Mouse (Mus musculus) urinary bladder, postnatal 4 days (tissue): Measurements from ENCODE around the gene AC170998.1.
A peak's percentile ranks its signal among the peaks of the same experiment; 100 is the strongest.

ENCODE experiments used
- DNase-seq, 2 experiments: peaks; one replicate each; pipeline ENCODE4 v3.0.0; 2021 to 2022; ENCODE audit warnings: low spot score in 2 of 2

The AC170998.1 gene

GRCm38 (mm10) chr17:28725783-28726182 lies at the start of gene AC170998.1:
Gene AC170998.1, plus strand, starts transcription at chr17:28726083.
- no peak for DNase-seq

- DNase-seq = no peak
These were observed 43.4 kb upstream of the AC170998.1 start for GRCm38 (mm10) chr17:28682311-28683084.

GRCm38 (mm10) chr17:28683601-28684000 lies 42.3 kb upstream of the AC170998.1 start:
- no peak for DNase-seq

- no peak for DNase-seq
These were observed 41.3 kb upstream of the AC170998.1 start for GRCm38 (mm10) chr17:28684631-28685030.

GRCm38 (mm10) chr17:28687354-28687753 lies 38.5 kb upstream of the AC170998.1 start:
- no peak for DNase-seq

GRCm38 (mm10) chr17:28689586-28690283 lies 36.1 kb upstream of the AC170998.1 start, which contains the start of gene Slc26a8:
Gene Slc26a8, minus strand, starts transcription at chr17:28690233.
- DNase-seq = no peak

GRCm38 (mm10) chr17:28690776-28691686 lies 34.9 kb upstream of the AC170998.1 start, which contains the start of gene Mapk14:
Gene Mapk14, plus strand, starts transcription at chr17:28691329.
- DNase-seq = peak; percentile 100

GRCm38 (mm10) chr17:28691687-28692340 lies 34.1 kb upstream of the AC170998.1 start:
- DNase-seq = peak; percentile 62 to 69

GRCm38 (mm10) chr17:28692341-28692710 lies 33.6 kb upstream of the AC170998.1 start:
- DNase-seq = peak in 1 of 2 experiments; percentile 24

GRCm38 (mm10) chr17:28693086-28693485 lies 32.8 kb upstream of the AC170998.1 start:
- no peak for DNase-seq

GRCm38 (mm10) chr17:28694078-28694477 lies 31.8 kb upstream of the AC170998.1 start:
- no peak for DNase-seq

GRCm38 (mm10) chr17:28694832-28695231 lies 31.1 kb upstream of the AC170998.1 start:
- DNase-seq = no peak

- DNase-seq = no peak
These were observed 29.2 kb upstream of the AC170998.1 start for GRCm38 (mm10) chr17:28696641-28697040.

- DNase-seq = no peak
These were observed 28.3 kb upstream of the AC170998.1 start for GRCm38 (mm10) chr17:28697290-28698195.

- no peak for DNase-seq
These were observed 27.6 kb upstream of the AC170998.1 start for GRCm38 (mm10) chr17:28698245-28698644.

GRCm38 (mm10) chr17:28698672-28699071 lies 27.2 kb upstream of the AC170998.1 start:
- no peak for DNase-seq

- DNase-seq = no peak
These were observed 26.1 kb upstream of the AC170998.1 start for GRCm38 (mm10) chr17:28699789-28700188.

- DNase-seq = no peak
These were observed 24.7 kb upstream of the AC170998.1 start for GRCm38 (mm10) chr17:28701171-28701570.

- no peak for DNase-seq
These were observed 24.1 kb upstream of the AC170998.1 start for GRCm38 (mm10) chr17:28701737-28702136.

GRCm38 (mm10) chr17:28702646-28703045 lies 23.2 kb upstream of the AC170998.1 start:
- no peak for DNase-seq
